Mouse (Mus musculus): ENCODE results near the gene Cdc34.

DNA sequence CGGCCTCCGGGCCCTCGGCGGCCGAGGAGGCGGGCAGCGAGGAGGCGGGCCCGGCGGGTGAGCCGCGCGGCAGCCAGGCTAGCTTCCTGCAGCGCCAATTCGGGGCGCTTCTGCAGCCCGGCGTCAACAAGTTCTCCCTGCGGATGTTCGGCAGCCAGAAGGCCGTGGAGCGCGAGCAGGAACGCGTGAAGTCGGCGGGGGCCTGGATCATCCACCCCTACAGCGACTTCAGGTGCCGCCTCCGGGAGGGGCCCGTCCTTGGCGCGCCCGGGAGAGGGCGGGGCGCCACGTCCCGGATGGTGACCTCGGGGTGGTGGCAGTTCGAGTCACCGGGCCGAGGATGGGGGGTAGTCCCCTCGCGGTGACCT lies 35.0 kb downstream of the Cdc34 start:
- TF ChIP-seq TAL1 (IDR thresholded peaks at IDR 0.05; ENCODE audit: low read length), result no peak
- no peak for TF ChIP-seq GATA1 (IDR thresholded peaks at IDR 0.05; ENCODE audit: low read length)
